Mouse (Mus musculus): ENCODE results near the gene Glrx. TPM values are rescaled to one million over a fixed set of nuclear protein-coding genes. Genes with fewer than 3 reads are reported as not detected.
"Not testable (repeated sequence)": the region's sequence is repeated elsewhere in the genome, so short reads cannot be mapped to it uniquely, and the experiment has no call there.

Gene Glrx
- total and polyA plus RNA-seq, 3 experiments: 3.7 to 89.2 (median 40.9) TPM

- no peak for TF ChIP-seq GATA1 (IDR thresholded peaks at IDR 0.05; ENCODE audit: borderline replicate concordance, low read length)
- TF ChIP-seq TAL1 (conservative IDR thresholded peaks at IDR 0.05; ENCODE audit: low read depth, low read length): no peak
- no peak for TF ChIP-seq GATA2 (IDR thresholded peaks at IDR 0.05; ENCODE audit: borderline replicate concordance, low read depth, low read length)
- TF ChIP-seq POLR2AphosphoS5 (IDR thresholded peaks at IDR 0.05; ENCODE audit: insufficient replicate concordance, low read depth, low read length): no peak
- TF ChIP-seq CTCF (IDR thresholded peaks at IDR 0.05; ENCODE audit: low read depth, low read length): no peak
- H3K27me3 ChIP-seq (ENCODE audit: insufficient read depth, low read length): 0 out of 2 replicates have a peak, but pooled peaks cover 2% of the 10 kb centered on the region
- ATAC-seq (ENCODE audit: extremely low read depth, insufficient number of reproducible peaks, low FRiP score, poor library complexity, severe bottlenecking) (no peak), DNase-seq (ENCODE audit: low spot score) (no peak)
- H3K36me3 ChIP-seq (replicated peaks): no peaks in the 10 kb centered on the region
- H3K9me3 ChIP-seq (replicated peaks): no peaks in the 10 kb centered on the region
- H3K4me1 ChIP-seq (ENCODE audit: insufficient read depth, low read depth, low read length): peaks cover 8% of the 10 kb centered on the region
- H3K4me3 ChIP-seq (ENCODE audit: low read depth, low read length): no peak overlapping the region
These were observed 19.8 kb upstream of the Glrx start for GRCm38 (mm10) chr13:75819898-75820297.

DNA sequence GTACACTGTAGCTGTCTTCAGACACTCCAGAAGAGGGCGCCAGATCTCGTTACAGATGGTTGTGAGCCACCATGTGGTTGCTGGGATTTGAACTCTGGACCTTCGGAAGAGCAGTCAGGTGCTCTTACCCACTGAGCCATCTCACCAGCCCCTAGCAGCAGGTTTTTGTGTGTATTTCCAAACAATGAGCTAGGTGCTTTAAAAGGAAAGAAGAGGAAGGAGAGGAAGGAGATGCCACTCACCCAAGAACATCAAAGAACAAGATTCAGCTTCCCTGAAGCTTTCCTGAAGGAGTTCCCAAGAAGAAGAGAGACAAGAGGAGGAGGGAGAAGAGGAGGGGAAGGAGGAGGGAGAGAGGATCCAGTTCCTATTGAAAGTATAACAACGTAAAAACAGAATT lies 17.3 kb upstream of the Glrx start:
- not testable (repeated sequence) for DNase-seq (ENCODE audit: low spot score); H3K4me3 ChIP-seq (ENCODE audit: low read depth, low read length); H3K27me3 ChIP-seq (ENCODE audit: insufficient read depth, low read length); H3K36me3 ChIP-seq (replicated peaks); H3K9me3 ChIP-seq (replicated peaks); ATAC-seq (ENCODE audit: extremely low read depth, insufficient number of reproducible peaks, low FRiP score, poor library complexity, severe bottlenecking); H3K4me1 ChIP-seq (ENCODE audit: insufficient read depth, low read depth, low read length)

DNA sequence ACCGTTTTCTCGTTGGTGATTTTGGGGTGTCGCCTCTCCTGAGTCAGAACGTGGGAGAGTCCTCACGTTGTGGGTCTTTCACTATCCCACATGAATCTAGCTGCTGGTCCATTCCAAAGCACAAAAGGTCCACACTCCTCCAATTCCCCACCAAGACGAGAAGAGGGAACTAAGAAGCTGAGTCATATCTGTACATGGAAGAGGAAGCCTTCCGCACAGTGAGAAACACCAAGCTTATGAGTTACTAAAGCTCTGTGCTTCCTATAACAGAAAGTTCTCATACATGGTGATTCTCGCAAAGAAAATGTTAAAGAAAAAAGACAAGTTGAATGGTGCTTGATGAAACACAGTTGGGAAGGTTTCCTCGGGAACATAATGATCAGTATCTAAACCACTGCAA lies 16.5 kb upstream of the Glrx start:
- TF ChIP-seq TAL1 (conservative IDR thresholded peaks at IDR 0.05; ENCODE audit: low read depth, low read length) (no peak), POLR2AphosphoS5 (IDR thresholded peaks at IDR 0.05; ENCODE audit: insufficient replicate concordance, low read depth, low read length) (no peak), CTCF (IDR thresholded peaks at IDR 0.05; ENCODE audit: low read depth, low read length) (no peak), GATA1 (IDR thresholded peaks at IDR 0.05; ENCODE audit: borderline replicate concordance, low read length) (no peak), GATA2 (IDR thresholded peaks at IDR 0.05; ENCODE audit: borderline replicate concordance, low read depth, low read length) (no peak)
- no peak for DNase-seq (ENCODE audit: low spot score)
- Histone ChIP-seq H3K36me3 (replicated peaks) (no peaks in the 10 kb centered on the region), H3K9me3 (replicated peaks) (no peaks in the 10 kb centered on the region), H3K4me3 (ENCODE audit: low read depth, low read length) (no peak overlapping the region), H3K4me1 (ENCODE audit: insufficient read depth, low read depth, low read length) (no peaks in the 10 kb centered on the region), H3K27me3 (ENCODE audit: insufficient read depth, low read length) (0 out of 2 replicates have a peak, but pooled peaks cover 2% of the 10 kb centered on the region)
- no peak for ATAC-seq (ENCODE audit: extremely low read depth, insufficient number of reproducible peaks, low FRiP score, poor library complexity, severe bottlenecking)

GRCm38 (mm10) chr13:75824611-75825319 lies 14.9 kb upstream of the Glrx start:
- no peak for DNase-seq (ENCODE audit: low spot score)
- no peaks in the 10 kb centered on the region for H3K9me3 ChIP-seq (replicated peaks)
- no peak for ATAC-seq (ENCODE audit: extremely low read depth, insufficient number of reproducible peaks, low FRiP score, poor library complexity, severe bottlenecking)
- H3K4me3 ChIP-seq (ENCODE audit: low read depth, low read length): no peak overlapping the region
- no peaks in the 10 kb centered on the region for H3K27me3 ChIP-seq (ENCODE audit: insufficient read depth, low read length)
- H3K36me3 ChIP-seq (replicated peaks): no peaks in the 10 kb centered on the region
- no peaks in the 10 kb centered on the region for H3K4me1 ChIP-seq (ENCODE audit: insufficient read depth, low read depth, low read length)
- TF ChIP-seq TAL1 (conservative IDR thresholded peaks at IDR 0.05; ENCODE audit: low read depth, low read length): no peak
- no peak for TF ChIP-seq POLR2AphosphoS5 (IDR thresholded peaks at IDR 0.05; ENCODE audit: insufficient replicate concordance, low read depth, low read length)
- no peak for TF ChIP-seq GATA1 (IDR thresholded peaks at IDR 0.05; ENCODE audit: borderline replicate concordance, low read length)
- TF ChIP-seq GATA2 (IDR thresholded peaks at IDR 0.05; ENCODE audit: borderline replicate concordance, low read depth, low read length): no peak

- no peak for ATAC-seq (ENCODE audit: extremely low read depth, insufficient number of reproducible peaks, low FRiP score, poor library complexity, severe bottlenecking)
- no peak for TF ChIP-seq GATA2 (IDR thresholded peaks at IDR 0.05; ENCODE audit: borderline replicate concordance, low read depth, low read length)
- TF ChIP-seq GATA1 (IDR thresholded peaks at IDR 0.05; ENCODE audit: borderline replicate concordance, low read length): no peak
- no peak for TF ChIP-seq POLR2AphosphoS5 (IDR thresholded peaks at IDR 0.05; ENCODE audit: insufficient replicate concordance, low read depth, low read length)
- no peak for TF ChIP-seq CTCF (IDR thresholded peaks at IDR 0.05; ENCODE audit: low read depth, low read length)
- no peak for TF ChIP-seq TAL1 (conservative IDR thresholded peaks at IDR 0.05; ENCODE audit: low read depth, low read length)
- Histone ChIP-seq H3K4me1 (ENCODE audit: insufficient read depth, low read depth, low read length) (no peaks in the 10 kb centered on the region), H3K36me3 (replicated peaks) (no peaks in the 10 kb centered on the region), H3K4me3 (ENCODE audit: low read depth, low read length) (no peak overlapping the region), H3K27me3 (ENCODE audit: insufficient read depth, low read length) (no peaks in the 10 kb centered on the region), H3K9me3 (replicated peaks) (no peaks in the 10 kb centered on the region)
- DNase-seq (ENCODE audit: low spot score): no peak
These were observed 14.3 kb upstream of the Glrx start for GRCm38 (mm10) chr13:75825388-75825787.

- H3K36me3 ChIP-seq (replicated peaks): no peaks in the 10 kb centered on the region
- no peak for ATAC-seq (ENCODE audit: extremely low read depth, insufficient number of reproducible peaks, low FRiP score, poor library complexity, severe bottlenecking)
- H3K4me3 ChIP-seq (ENCODE audit: low read depth, low read length): no peak overlapping the region
- H3K9me3 ChIP-seq (replicated peaks): no peaks in the 10 kb centered on the region
- no peaks in the 10 kb centered on the region for H3K27me3 ChIP-seq (ENCODE audit: insufficient read depth, low read length)
- no peak for DNase-seq (ENCODE audit: low spot score)
- H3K4me1 ChIP-seq (ENCODE audit: insufficient read depth, low read depth, low read length): 0 out of 2 replicates have a peak, but pooled peaks cover 3% of the 10 kb centered on the region
- no peak for TF ChIP-seq TAL1 (conservative IDR thresholded peaks at IDR 0.05; ENCODE audit: low read depth, low read length)
- no peak for TF ChIP-seq POLR2AphosphoS5 (IDR thresholded peaks at IDR 0.05; ENCODE audit: insufficient replicate concordance, low read depth, low read length)
- TF ChIP-seq CTCF (IDR thresholded peaks at IDR 0.05; ENCODE audit: low read depth, low read length): no peak
- no peak for TF ChIP-seq GATA2 (IDR thresholded peaks at IDR 0.05; ENCODE audit: borderline replicate concordance, low read depth, low read length)
- no peak for TF ChIP-seq GATA1 (IDR thresholded peaks at IDR 0.05; ENCODE audit: borderline replicate concordance, low read length)
These were observed 9.0 kb upstream of the Glrx start for GRCm38 (mm10) chr13:75830708-75831107.

All from G1E (cell line).